Mouse (Mus musculus): ENCODE results near the gene Dlg3.

- no peak for TF ChIP-seq CTCF (IDR thresholded peaks at IDR 0.05; ENCODE audit: extremely low read depth, insufficient read length, insufficient replicate concordance, low read depth, low read length)
- no peak for TF ChIP-seq POLR2A (IDR thresholded peaks at IDR 0.05; ENCODE audit: low read depth, low read length)
Observed at GRCm38 (mm10) chrX:100789322-100789721, 21.8 kb downstream of the Dlg3 start.
